Mouse (Mus musculus): Measurements from ENCODE around the gene Taar7f.

- TF ChIP-seq CTCF (IDR thresholded peaks at IDR 0.05; ENCODE audit: borderline replicate concordance, insufficient read depth, low read length) (no peak), POLR2A (IDR thresholded peaks at IDR 0.05; ENCODE audit: low read depth, low read length) (no peak)
Measured at GRCm38 (mm10) chr10:24086555-24086954, 37.2 kb downstream of the Taar7f start.
